Mouse (Mus musculus) cerebellum, adult (tissue): Measurements from ENCODE around the gene Lamb1.

Source experiments
- ATAC-seq: cut with Nextera tagmentation; 2 replicates; pipeline ENCODE4 v1.9.2; 2017; ENCODE audit warnings: mild to moderate bottlenecking, moderate library complexity, mixed read lengths; ENCODE audit not compliant: insufficient number of reproducible peaks, low FRiP score, low TSS enrichment

The Lamb1 gene

DNA sequence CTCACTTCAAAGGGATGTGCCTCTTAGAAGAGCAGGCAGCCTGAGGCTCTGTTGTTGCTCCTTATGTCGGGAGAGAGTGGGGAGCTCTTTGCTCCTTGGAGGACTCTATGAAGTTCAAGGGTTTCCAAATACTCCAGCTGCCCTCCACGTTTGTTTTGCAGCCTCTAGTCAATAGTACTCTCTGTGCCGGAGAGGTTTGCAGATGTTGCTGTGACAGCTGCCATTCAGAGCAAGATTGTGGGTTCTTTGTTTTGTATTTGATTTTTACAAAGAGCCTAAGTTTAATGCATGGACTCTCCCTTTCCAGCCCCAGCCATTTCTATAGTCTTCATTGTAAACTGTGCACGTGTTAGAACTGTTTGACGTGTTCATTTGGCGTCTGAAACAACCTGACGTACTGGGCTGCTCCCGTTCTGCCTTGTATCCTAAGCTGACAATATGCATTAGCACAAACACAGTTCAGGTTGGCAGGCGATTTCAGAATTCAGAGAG lies 16.1 kb downstream of the Lamb1 start:
- ATAC-seq = no peak

- ATAC-seq = no peak
Measured at GRCm38 (mm10) chr12:31282241-31282640, 17.2 kb downstream of the Lamb1 start.

DNA sequence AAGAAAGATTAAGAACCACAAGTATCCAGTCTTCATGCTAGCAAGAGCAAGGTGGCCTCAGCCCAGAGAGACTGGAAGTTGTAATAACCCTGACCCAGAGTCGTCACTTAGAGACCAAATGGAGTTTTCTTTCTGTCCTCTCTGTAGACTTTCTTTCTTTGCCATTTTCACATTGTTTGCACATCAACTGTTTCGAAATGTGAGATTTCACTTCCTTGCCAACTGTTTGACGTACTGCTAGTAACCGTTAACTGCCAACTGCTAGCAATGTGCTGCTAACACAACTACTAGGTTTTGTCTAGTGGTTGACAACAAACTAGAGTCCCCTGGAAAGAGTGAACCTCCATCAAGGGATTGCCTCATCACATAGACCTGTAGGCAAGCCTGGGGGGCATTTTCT lies 18.1 kb downstream of the Lamb1 start:
- ATAC-seq = no peak

DNA sequence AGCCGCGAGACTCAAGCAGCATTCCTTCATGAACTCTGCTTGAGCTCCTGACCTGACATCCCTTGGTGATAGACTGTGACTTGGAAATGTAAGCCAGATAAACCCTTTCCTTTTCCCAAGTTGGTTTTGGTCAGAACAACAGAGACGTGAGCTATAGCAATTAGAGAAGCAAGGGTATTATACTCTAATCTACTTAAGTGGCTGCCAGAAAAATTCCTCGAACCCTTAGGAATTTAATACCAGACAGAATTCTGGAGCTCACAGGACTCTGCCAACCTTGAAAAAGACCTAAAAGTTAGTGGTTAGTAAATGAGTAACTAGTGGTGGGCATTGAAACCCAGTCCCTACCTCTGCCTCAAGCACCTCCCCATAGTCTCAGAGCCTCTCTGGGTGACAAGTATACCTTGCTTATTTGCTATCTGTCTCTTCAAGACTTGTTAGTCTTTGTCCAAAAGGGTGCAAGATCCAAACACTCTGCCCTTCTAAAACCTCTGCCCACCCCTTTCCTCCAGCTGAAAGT lies 18.6 kb downstream of the Lamb1 start:
- no peak for ATAC-seq

DNA sequence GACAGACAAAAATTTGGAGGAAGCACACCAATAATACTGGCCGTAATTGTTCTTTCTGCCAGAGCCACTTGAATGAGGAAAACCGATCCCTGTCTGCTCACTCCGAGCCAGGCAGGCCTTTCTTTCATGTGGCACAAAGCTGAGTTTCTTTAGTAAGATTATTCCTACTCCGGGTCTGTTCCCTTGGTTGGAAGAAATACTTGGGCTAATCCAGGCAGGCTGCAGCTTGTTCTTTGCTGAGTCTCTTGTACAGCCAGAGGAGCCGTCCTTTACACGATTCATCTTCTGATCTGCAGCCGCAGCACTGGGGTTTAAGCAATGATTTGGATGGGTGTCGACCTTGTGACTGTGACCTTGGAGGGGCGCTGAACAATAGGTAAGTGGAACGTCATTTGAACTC lies 24.0 kb downstream of the Lamb1 start:
- no peak for ATAC-seq

DNA sequence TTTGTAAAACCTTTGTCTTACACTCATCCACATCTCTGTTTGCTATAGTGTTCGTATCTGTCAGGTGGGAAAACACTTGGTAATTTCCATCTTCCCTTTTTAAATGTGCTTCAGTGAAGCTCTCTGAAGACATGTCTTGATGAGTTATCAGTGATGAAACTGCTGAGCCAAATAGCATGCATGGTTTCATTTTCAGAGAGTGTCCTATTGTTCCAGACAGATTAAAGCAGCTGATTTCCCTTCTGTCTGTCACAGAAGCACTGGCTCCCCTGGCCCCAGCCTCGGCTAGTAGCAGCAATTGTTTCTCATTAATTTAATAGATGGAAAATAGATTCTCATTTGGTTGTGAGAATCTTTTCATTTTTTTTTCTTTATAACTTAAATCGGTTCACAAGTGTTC lies 25.9 kb downstream of the Lamb1 start:
- no peak for ATAC-seq

GRCm38 (mm10) chr12:31293361-31294142 lies 28.5 kb downstream of the Lamb1 start:
- no peak for ATAC-seq

DNA sequence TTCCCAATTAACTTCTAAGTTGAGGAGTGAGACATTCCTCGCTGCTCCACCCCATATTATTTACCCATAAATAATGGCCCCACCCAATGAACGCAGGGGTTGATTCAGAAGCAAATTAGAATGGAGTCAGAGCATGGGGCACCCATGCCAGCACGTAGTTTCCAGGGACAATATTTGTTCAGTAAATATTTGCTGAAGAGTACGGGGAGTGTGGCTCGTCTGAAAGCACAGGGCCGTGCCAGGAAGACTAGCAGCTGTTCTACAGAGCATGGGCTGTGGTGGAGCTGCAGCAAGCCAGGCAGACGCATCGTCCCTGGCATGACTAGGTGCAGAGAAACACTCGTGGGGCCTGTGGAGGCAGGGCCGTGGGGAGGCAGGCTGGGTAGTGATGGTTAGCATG lies 29.5 kb downstream of the Lamb1 start:
- ATAC-seq = no peak

GRCm38 (mm10) chr12:31294996-31295395 lies 30.0 kb downstream of the Lamb1 start:
- no peak for ATAC-seq

- ATAC-seq = no peak
Measured at GRCm38 (mm10) chr12:31295505-31295904, 30.5 kb downstream of the Lamb1 start.

- no peak for ATAC-seq
Measured at GRCm38 (mm10) chr12:31296097-31296496, 31.1 kb downstream of the Lamb1 start.

DNA sequence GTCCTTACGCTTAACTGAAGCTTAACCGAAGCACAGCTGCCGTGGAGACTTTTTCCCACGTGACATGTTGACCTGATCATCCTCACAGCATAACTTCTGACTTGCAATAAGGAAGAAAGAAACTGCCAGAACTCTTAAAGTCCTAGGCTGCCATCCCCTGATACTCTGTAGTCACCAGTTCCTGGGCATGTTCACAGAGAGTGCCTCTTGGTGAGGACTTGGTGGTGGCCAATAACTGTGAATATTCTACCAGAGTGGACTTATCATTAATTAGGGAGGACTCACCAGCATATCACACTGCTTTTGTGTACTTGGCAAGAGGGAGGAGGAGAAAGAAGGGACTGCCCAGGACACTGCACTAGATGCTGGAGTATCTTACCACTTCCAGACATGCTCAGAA lies 33.1 kb downstream of the Lamb1 start:
- no peak for ATAC-seq

DNA sequence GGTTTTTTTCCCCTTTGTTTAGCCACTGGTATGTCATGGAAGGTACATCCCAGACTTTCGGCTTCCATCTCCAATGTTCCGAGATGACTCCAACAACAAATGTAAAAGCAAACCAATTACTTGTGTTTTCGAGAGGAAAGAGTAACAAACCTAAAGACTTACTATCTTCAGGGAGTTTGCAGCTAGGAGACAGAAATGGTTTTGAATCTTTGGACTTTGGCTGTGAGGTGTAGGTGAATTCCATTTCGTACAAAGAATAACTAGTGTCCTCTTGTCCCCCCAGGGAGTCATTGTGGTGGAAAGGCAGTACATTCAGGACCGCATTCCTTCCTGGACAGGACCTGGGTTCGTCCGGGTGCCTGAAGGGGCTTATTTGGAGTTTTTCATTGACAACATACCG lies 33.5 kb downstream of the Lamb1 start:
- ATAC-seq = no peak

GRCm38 (mm10) chr12:31299126-31299525 lies 34.1 kb downstream of the Lamb1 start:
- ATAC-seq = no peak

DNA sequence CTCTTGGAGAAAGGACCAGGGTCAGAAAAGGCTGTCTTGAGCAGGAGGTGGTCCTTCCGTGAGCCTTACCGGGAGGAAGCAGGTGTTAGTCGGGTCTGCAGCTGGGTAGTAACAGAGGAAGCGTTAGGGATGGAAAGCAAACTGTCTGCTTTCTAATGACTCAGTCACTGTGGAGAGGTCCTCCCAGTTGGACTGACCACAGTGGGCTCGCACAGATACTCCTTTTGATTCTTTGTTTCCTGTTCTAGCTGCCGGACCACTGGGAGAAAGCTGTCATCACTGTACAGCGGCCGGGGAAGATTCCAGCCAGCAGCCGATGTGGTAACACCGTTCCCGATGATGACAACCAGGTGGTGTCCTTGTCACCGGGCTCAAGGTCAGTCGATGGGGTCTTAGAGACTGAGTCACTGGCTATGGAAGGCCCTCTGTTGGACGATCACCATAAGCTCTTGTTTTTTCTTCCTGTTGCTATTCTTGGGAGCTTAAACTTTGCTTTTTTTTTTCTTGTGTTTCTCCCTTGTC lies 34.7 kb downstream of the Lamb1 start:
- no peak for ATAC-seq

GRCm38 (mm10) chr12:31300276-31300675 lies 35.2 kb downstream of the Lamb1 start:
- no peak for ATAC-seq

DNA sequence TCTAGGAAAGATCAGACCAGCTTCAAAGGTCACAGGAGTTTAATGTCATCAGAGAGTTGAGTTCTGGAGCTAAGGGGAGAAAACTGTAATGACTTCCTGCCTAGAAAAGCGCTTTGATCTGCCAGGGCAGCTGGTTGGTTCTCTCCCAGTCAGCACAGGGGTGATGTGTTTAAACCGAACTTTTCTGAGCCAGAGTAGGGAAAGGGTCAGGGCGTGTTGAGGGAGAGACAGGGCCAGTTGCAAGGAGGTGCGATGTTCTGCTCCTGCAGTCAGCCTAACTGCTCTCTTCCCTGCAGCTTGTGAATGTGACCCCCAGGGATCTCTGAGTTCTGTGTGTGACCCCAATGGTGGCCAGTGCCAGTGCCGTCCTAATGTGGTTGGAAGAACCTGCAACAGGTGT lies 37.2 kb downstream of the Lamb1 start:
- ATAC-seq = no peak

- no peak for ATAC-seq
Measured at GRCm38 (mm10) chr12:31302766-31303511, 37.9 kb downstream of the Lamb1 start.

- ATAC-seq = no peak
Measured at GRCm38 (mm10) chr12:31306075-31306675, 41.1 kb downstream of the Lamb1 start.

GRCm38 (mm10) chr12:31307011-31307410 lies 42.0 kb downstream of the Lamb1 start:
- ATAC-seq = no peak

GRCm38 (mm10) chr12:31307756-31308155 lies 42.7 kb downstream of the Lamb1 start:
- no peak for ATAC-seq
